Mouse (Mus musculus) midbrain, embryonic 14.5 days (tissue): ENCODE data around the gene Pole. TPM values are rescaled to one million over a fixed set of nuclear protein-coding genes. Genes with fewer than 3 reads are reported as not detected.

Experiments
- ATAC-seq: fragments of 200-750 bp; cut with Nextera tagmentation; 2 replicates; pipeline ENCODE4 v1.8.0; 2017; ENCODE audit warnings: moderate number of reproducible peaks, moderate library complexity; ENCODE audit not compliant: low FRiP score, low TSS enrichment
- DNase-seq: peaks from one replicate; pipeline ENCODE4 v3.0.0-alpha.2; 2015
- H3K27ac ChIP-seq: fragments of 300-500 bp; sonication (generic); replicated peaks from 2 replicates; pipeline ENCODE4 v1.5.1; 2014; ENCODE audit warnings: mild to moderate bottlenecking, low read depth, low read length, moderate library complexity
- H3K27me3 ChIP-seq: fragments of 300-500 bp; sonication (generic); 2 replicates; pipeline ENCODE4 v1.6.1; 2014; ENCODE audit warnings: low read length, control low read depth, mixed read lengths; ENCODE audit not compliant: control insufficient read depth, insufficient read depth
- H3K36me3 ChIP-seq: fragments of 300-500 bp; sonication (generic); 2 replicates; pipeline ENCODE4 v1.6.1; 2014; ENCODE audit warnings: low read length, control low read depth; ENCODE audit not compliant: control insufficient read depth, insufficient read depth
- H3K4me1 ChIP-seq: fragments of 300-500 bp; sonication (generic); 2 replicates; pipeline ENCODE4 v1.6.1; 2014; ENCODE audit warnings: mild to moderate bottlenecking, antibody characterized with exemption, low read length, control low read depth; ENCODE audit not compliant: control insufficient read depth, insufficient read depth
- H3K4me2 ChIP-seq: fragments of 300-500 bp; sonication (generic); 2 replicates; pipeline ENCODE4 v1.6.1; 2014; ENCODE audit warnings: mild to moderate bottlenecking, low read length, moderate library complexity
- H3K4me3 ChIP-seq: fragments of 300-500 bp; sonication (generic); replicated peaks from 2 replicates; pipeline ENCODE4 v1.5.1; 2014; ENCODE audit warnings: low read depth, low read length
- H3K9ac ChIP-seq: fragments of 300-500 bp; sonication (generic); replicated peaks from 2 replicates; pipeline ENCODE4 v1.6.1; 2014; ENCODE audit warnings: mild to moderate bottlenecking, low read length, moderate library complexity
- H3K9me3 ChIP-seq: fragments of 300-500 bp; sonication (generic); 2 replicates; pipeline ENCODE4 v1.6.1; 2016; ENCODE audit warnings: low read length, control low read depth, mixed read lengths; ENCODE audit not compliant: control insufficient read depth
- WGBS: fragments of 180-500 bp; shearing (Covaris S2); extraction: QIAGEN DNeasy Blood & Tissue Kit; methylation state at CpG from one replicate; pipeline ENCODE4 v1.1.7; 2014; 5-methylcytosine and 5-hydroxymethylcytosine counted together
- polyA plus RNA-seq: library from polyadenylated mRNA; unstranded; fragments of >200 nt; fragmentation: Nextera tagmentation; extraction: Ambion mirVana; gene quantifications from 2 replicates; pipeline ENCODE4 v1.2.1, GENCODE M21; 2014

Gene Pole
- 7.8 and 8.4 TPM in 2 replicates for polyA plus RNA-seq

DNA sequence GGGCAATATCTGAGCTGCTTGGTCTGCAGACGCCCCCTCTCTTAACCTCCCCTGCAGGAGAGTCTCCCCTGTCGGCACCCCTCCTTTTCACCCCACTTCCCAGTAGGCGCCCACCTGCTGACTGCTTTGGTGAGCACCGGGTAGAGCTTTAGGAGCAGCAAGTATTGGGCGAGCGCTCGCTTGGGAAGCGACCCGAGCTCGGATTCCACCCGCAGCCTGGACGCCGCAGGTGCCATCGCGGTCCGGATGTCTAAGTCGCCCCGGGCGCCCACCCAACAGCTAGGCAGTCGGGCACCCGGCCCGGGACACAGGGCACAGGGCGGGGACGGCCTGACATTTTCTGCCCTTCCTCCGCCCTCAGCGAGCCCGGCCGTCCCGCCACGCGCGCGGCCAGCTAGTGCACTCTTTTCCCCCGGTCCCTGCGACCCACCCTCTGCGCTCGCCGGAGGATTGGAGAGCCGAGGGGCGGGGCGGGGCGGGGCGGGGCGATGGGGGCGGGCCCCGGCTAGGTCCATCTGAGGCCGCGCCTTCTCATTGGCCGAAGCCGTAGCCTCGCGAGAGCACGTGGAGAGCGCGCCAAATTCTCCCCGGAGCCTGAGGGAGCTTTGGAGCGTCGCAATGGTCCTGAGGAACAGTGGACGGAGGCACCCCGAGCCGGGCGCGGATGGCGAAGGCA, at the start of gene Pole, which contains the start of gene Pxmp2:
TSS of gene Pole (plus strand) at position 537 of the 676 bp plus-strand sequence.
TSS of gene Pxmp2 (minus strand) at position 417 of the 676 bp plus-strand sequence.
- Histone ChIP-seq H3K4me1 (0 out of 2 replicates have a peak, but pooled peaks cover 3% of the 10 kb centered on the region), H3K9me3 (no peaks in the 10 kb centered on the region), H3K9ac (peak within 1 kb of the TSS; percentile 69), H3K36me3 (no peaks in the 10 kb centered on the region), H3K4me3 (peak within 1 kb of the TSS; percentile 63), H3K27ac (no peak within 1 kb of the TSS), H3K27me3 (peaks cover 7% of the 10 kb centered on the region; the same call in 1 of the 2 replicates), H3K4me2 (peak within 1 kb of the TSS; percentile 94)
- under 1% methylated on average over 64 of the region's 64 CpGs for WGBS
- ATAC-seq (peak; percentile 99), DNase-seq (peak; percentile 96)

DNA sequence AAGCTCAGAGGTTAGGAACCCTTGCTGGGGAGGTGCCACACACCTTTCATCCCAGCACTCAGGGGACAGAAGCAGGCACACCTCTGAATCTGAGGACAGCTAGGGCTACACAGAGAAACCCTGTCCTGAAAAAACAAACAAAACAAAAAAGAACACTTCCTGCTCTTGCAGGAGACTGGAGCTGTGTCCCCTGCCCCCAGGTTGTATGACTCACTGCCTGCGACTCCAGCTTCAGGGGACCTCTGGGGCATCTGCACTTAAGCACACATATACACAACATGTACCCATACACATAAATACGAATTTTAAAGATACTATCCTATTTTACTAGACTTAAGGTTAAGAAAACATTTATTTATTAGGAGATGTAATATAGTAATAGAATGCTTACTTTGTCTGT, 42.0 kb upstream of the Pole start:
- WGBS, result 91% methylated on average over 2 of the region's 2 CpGs
- Histone ChIP-seq H3K36me3 (peaks cover 94% of the 10 kb centered on the region), H3K4me1 (no peaks in the 10 kb centered on the region), H3K27ac (no peak overlapping the region), H3K9ac (no peak overlapping the region), H3K4me3 (no peak overlapping the region), H3K9me3 (no peaks in the 10 kb centered on the region), H3K4me2 (no peak overlapping the region), H3K27me3 (no peaks in the 10 kb centered on the region)
- ATAC-seq (no peak), DNase-seq (no peak)

DNA sequence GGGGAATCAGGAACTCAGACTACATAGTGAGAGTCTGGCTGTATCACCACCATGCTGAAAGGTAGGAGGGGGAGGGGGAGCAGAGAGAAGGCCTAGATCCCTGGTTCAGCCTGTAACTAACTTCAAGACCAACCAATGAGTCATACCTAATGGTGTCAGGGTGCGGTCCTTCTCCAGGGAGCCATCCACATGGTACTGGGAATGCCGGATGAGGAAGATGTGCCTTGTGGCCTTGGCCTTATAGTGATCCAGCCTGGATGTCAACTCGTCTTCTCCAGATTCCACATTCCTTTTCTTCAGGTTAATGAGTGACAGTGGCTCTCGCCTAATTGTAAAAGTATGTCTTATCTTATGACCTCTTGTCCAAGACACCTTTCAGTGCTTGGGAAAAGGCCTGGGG, 19.2 kb upstream of the Pole start:
- no peak for ATAC-seq
- peaks cover 6% of the 10 kb centered on the region; the same call in 1 of the 2 replicates for H3K4me1 ChIP-seq
- H3K4me2 ChIP-seq, result no peak overlapping the region
- 93% methylated on average over 4 of the region's 4 CpGs for WGBS
- DNase-seq, result no peak
- H3K36me3 ChIP-seq, result peaks cover 31% of the 10 kb centered on the region
- H3K9me3 ChIP-seq, result no peaks in the 10 kb centered on the region
- H3K27ac ChIP-seq, result no peak overlapping the region
- H3K27me3 ChIP-seq, result no peaks in the 10 kb centered on the region
- no peak overlapping the region for H3K4me3 ChIP-seq
- H3K9ac ChIP-seq, result no peak overlapping the region

DNA sequence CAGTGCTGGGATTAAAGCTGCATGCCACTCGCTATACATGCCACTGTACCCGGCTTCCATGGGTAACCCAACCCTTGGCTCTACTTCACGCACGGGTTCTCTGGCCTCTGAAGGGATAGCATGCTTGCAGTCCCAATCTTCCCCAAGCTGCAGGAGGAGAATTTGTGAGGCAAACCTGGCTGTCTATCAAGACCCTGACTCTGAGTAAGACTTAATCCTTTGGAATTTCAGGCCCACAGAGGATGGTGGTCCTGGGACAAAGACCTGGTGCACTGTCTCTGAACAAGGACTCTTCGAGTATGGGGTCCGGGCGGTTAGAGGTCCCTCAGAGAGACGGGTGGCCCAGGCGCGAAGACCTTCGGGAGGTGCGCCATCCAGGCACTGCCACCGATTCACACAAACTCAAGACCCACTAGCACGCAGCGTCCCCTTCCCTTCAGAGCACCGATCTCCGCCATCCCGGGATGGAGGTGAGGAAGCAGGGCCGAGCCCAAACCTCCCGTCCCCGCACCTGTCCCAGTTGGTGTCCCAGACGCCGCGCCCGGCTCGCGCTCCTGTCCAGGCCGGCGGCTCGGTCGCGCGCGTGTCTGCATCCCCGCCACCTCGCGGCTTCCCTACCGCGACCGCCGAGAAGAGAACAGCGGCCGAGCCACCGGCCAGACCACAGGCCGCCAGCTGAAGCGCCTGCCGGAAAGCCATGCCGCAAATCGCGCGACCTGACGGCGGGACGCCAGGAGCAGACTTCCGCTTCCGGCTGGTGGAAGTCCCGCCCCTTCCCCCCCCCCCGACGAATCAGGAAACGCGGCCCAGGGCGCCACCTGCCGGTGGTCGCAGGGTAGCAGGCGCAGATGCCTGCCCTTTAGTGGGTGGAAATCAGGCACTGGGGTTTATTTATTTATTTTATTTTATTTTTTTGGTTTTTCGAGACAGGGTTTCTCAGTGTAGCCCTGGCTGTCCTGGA, 16.7 kb upstream of the Pole start, which contains the start of gene Pgam5:
TSS of gene Pgam5 (minus strand) at position 773 of the 961 bp plus-strand sequence.
- WGBS, result 1% methylated on average over 66 of the region's 66 CpGs
- H3K36me3 ChIP-seq, result peaks cover 27% of the 10 kb centered on the region
- peak within 1 kb of the TSS; percentile 91 for H3K4me3 ChIP-seq
- H3K4me1 ChIP-seq, result peaks cover 6% of the 10 kb centered on the region; the same call in 1 of the 2 replicates
- no peaks in the 10 kb centered on the region for H3K9me3 ChIP-seq
- no peaks in the 10 kb centered on the region for H3K27me3 ChIP-seq
- H3K27ac ChIP-seq, result peak within 1 kb of the TSS; percentile 61
- DNase-seq, result peak; percentile 96
- peak within 1 kb of the TSS; percentile 80 for H3K4me2 ChIP-seq
- peak within 1 kb of the TSS; percentile 88 for H3K9ac ChIP-seq
- peak; percentile 89 for ATAC-seq

DNA sequence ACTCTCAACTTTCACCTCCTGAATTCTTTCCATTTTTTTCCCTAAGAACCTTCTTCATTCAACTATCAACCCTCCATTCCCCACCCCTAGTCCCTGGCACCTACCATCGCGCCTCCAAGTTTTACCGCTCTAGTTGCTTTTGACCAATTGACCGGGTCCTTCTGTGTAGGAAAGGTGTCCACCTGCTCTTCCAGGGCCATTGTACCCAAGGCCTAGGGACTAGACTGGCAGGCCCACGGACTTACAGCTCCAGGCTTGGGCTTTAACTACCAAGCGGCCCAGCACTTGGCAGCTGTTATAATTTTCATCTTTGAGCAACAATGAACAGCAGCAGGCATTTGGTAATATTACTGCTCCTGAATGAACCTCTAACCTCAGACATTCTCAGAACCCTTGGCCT, 15.9 kb upstream of the Pole start:
- 90% methylated on average over 6 of the region's 6 CpGs for WGBS
- DNase-seq (no peak), ATAC-seq (peak; percentile 21; the same call in 1 of the 2 replicates)
- Histone ChIP-seq H3K36me3 (peaks cover 18% of the 10 kb centered on the region), H3K27me3 (no peaks in the 10 kb centered on the region), H3K4me2 (0 out of 2 replicates have a peak overlapping the region, but pooled peaks have one; percentile 24), H3K9ac (no peak overlapping the region), H3K9me3 (no peaks in the 10 kb centered on the region), H3K4me3 (no peak overlapping the region), H3K27ac (no peak overlapping the region), H3K4me1 (peaks cover 6% of the 10 kb centered on the region; the same call in 1 of the 2 replicates)

DNA sequence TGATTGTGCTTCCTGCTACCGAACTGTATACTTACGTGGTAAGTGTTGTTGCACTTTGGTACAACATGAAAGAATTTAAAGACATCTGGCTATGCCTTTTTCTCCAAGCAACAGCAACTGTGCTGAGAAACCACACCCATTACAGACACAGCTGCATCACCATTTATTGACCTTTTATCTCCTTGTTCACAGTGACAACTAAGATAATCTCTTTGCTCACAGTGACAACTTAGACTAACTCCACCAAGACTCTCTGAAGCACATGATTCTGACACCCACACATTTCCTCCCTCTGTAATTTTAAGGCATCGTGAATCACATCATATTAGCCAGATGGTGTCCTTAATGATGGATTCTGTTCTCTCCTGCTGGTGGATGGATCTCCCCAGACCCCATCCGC, 12.0 kb upstream of the Pole start:
- ATAC-seq (no peak), DNase-seq (no peak)
- H3K27me3 ChIP-seq, result no peaks in the 10 kb centered on the region
- 87% methylated on average over 4 of the region's 4 CpGs for WGBS
- H3K4me3 ChIP-seq, result no peak overlapping the region
- no peak overlapping the region for H3K9ac ChIP-seq
- no peak overlapping the region for H3K27ac ChIP-seq
- H3K9me3 ChIP-seq, result no peaks in the 10 kb centered on the region
- no peak overlapping the region for H3K4me2 ChIP-seq
- no peaks in the 10 kb centered on the region for H3K4me1 ChIP-seq
- H3K36me3 ChIP-seq, result no peaks in the 10 kb centered on the region

DNA sequence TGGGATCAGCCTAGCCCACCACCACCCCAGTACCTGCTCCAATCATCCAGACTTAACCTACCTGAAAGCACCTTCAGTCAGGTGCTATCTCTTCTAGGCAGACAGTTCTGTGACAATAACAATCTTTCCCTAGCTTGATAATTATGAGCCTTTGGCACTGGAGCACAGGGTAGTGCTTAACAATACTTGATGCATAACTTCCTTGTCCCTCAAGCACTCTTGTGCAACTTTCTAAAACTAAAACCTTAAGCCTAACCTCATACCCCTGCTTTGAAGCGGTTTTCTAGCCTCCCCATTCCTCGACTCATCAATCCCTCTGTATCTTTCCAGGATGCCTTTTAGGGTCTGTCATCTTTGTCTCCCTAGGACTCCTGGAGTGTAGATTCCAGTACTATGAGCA, 11.3 kb upstream of the Pole start:
- Histone ChIP-seq H3K9ac (no peak overlapping the region), H3K4me2 (no peak overlapping the region), H3K4me1 (no peaks in the 10 kb centered on the region), H3K36me3 (no peaks in the 10 kb centered on the region), H3K27me3 (no peaks in the 10 kb centered on the region), H3K4me3 (no peak overlapping the region), H3K27ac (no peak overlapping the region), H3K9me3 (no peaks in the 10 kb centered on the region)
- ATAC-seq (no peak), DNase-seq (no peak)
- 61% methylated on average over 2 of the region's 2 CpGs for WGBS

DNA sequence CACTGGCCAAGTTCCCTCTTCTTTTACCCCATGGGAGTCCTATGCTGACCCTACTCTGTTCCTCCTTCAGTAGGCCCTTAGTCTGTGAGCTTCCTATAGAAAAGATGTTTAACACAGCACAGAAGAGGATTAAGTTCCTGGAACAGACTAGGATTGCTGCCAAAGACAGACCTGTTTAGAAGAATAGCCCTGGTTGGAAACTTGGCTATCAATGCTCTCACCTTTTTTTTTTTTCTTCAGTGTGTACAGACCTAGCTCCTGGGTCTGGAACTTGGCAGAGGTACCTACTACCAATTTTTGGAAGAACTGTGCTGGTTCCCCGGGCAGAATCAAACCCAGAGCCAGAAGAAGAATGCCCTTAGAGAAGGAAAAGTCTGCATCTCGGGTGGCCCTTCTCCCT, 9.7 kb upstream of the Pole start:
- Histone ChIP-seq H3K9me3 (no peaks in the 10 kb centered on the region), H3K9ac (no peak overlapping the region), H3K4me1 (no peaks in the 10 kb centered on the region), H3K27ac (no peak overlapping the region), H3K36me3 (no peaks in the 10 kb centered on the region), H3K4me3 (no peak overlapping the region), H3K27me3 (no peaks in the 10 kb centered on the region), H3K4me2 (no peak overlapping the region)
- DNase-seq (no peak), ATAC-seq (no peak)
- WGBS, result 58% methylated on average over 2 of the region's 2 CpGs
